Mouse (Mus musculus) cortical plate, adult 2 months (tissue): ENCODE measurements around the gene Asb3. TPM values are rescaled to one million over a fixed set of nuclear protein-coding genes. Genes with fewer than 3 reads are reported as not detected.
"Not testable (repeated sequence)": the region's sequence is repeated elsewhere in the genome, so short reads cannot be mapped to it uniquely, and the experiment has no call there.

Experiments used
- H3K27ac ChIP-seq: fragments of 200-500 bp; 2 replicates; pipeline ENCODE4 v1.5.1; 2012; ENCODE audit warnings: low read length, control low read depth, inconsistent platforms; ENCODE audit not compliant: insufficient read depth
- H3K4me1 ChIP-seq: fragments of 200-500 bp; 2 replicates; pipeline ENCODE4 v1.6.1; 2011; ENCODE audit warnings: low read length; ENCODE audit not compliant: control insufficient read depth, insufficient read depth
- H3K4me3 ChIP-seq: fragments of 200-500 bp; 2 replicates; pipeline ENCODE4 v1.5.1; 2011; ENCODE audit warnings: mild to moderate bottlenecking, low read length, control low read depth; ENCODE audit not compliant: insufficient read depth
- CTCF ChIP-seq: fragments of 200-500 bp; IDR thresholded peaks from 2 replicates; pipeline ENCODE4 v1.5.1; 2011; ENCODE audit warnings: mild to moderate bottlenecking, control low read depth, low read length; ENCODE audit not compliant: insufficient read depth; ENCODE audit errors: extremely low read depth
- POLR2A ChIP-seq: fragments of 200-500 bp; IDR thresholded peaks from 2 replicates; pipeline ENCODE4 v1.6.1; 2011; ENCODE audit warnings: mild to moderate bottlenecking, low read length, control low read depth; ENCODE audit not compliant: insufficient read depth; ENCODE audit errors: extremely low read depth
- polyA plus RNA-seq: library from polyadenylated mRNA; depleted of rRNA; stranded (reverse); fragments of >200 nt; gene quantifications from 2 replicates; pipeline ENCODE4 v1.2.3, GENCODE M21; 2012

The Asb3 gene
- polyA plus RNA-seq, 1 experiment = 10.3 TPM

DNA sequence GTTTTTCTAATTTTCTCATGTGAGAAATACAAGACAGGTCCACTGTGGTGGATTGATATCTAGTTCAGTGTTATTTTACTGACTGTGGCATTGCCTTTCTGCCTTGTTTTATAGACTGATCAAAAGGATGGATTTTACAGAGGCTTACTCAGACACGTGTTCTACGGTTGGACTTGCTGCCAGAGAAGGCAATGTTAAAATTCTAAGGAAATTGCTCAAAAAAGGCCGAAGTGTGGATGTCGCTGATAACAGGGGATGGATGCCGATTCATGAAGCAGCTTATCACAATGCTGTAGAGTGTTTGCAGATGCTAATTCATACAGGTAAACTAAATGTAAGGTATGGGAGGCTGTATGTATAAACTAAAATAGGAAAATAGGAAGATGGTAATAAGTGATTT, 113.0 kb downstream of the Asb3 start:
- TF ChIP-seq POLR2A (no peak), CTCF (no peak)
- Histone ChIP-seq H3K27ac (no peak overlapping the region), H3K4me3 (no peak overlapping the region), H3K4me1 (no peaks in the 10 kb centered on the region)

DNA sequence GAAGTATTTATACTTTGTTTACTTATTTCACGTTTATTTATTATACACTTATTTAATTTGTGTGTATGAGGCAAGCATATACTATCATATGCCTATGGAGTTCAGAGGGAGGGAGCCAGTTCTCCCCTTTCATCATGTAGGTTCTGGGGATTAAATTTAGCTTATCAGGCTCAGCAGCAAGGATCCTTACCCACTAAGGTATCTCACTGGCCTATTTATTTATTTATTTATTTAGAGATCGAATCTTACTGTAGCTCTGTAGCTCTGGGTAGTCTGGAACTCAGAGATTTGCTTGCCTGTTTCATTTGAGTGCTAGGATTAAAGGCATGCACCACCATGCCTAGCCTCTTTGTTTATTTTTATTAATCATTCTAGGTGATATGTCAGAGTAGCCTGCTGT, 113.5 kb downstream of the Asb3 start:
- Histone ChIP-seq H3K4me3 (no peak overlapping the region), H3K4me1 (no peaks in the 10 kb centered on the region), H3K27ac (no peak overlapping the region)
- TF ChIP-seq CTCF = no peak
- TF ChIP-seq POLR2A = no peak

DNA sequence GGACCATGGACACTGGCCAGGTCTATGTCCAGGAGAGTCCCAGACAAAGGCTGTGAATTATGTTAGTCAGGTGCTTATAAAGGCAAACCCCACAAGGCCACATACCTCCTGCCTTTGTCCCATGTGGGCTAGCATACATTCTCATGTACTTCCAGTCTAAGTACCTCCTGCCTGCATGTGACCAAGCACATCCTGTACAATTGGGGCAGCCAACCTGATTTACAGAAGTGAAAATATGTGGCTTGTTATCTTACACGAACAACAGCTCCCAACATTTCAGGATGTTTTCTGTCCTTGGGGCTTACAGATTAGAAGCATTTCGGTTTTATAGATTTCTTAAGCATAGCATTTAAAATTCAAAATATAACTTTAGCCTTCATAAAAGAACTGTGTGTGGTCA, 114.8 kb downstream of the Asb3 start:
- no peak overlapping the region for H3K27ac ChIP-seq
- no peak overlapping the region for H3K4me3 ChIP-seq
- TF ChIP-seq POLR2A = no peak
- no peak for TF ChIP-seq CTCF
- no peaks in the 10 kb centered on the region for H3K4me1 ChIP-seq

DNA sequence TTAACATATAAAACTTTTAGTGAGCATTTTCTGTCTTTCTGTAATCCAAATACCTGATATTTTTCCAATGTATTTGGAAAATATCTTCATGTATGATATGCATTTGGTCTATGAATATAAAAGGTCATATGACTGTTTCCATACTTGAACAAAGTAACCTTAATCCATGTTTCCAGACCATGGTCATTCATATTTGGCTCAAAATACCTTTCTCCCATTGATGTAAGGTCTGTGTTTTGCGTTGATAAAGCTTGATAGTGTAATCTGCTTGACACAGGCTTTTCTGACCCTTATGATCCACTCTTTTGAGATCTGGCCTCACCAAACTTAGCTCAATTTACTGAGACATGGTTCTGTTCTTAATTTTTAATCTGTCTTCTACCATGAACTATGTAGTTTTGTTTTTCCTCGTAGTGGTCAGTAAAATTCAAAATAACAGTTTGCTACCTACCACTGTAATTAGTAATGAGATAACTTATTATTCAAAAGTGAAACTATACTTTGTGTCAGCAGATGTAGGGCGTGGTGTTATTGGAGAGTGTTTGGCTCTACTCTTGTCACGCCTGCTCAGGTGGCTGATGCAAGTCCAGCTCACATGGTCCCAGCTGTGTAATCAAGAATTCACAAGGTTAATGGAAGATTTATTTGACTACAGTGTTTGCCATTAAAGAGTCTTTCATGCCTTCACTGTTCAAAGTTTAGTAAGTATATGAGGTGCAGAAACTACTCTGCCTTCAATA, 116.1 kb downstream of the Asb3 start:
- H3K4me1 ChIP-seq = no peaks in the 10 kb centered on the region
- TF ChIP-seq CTCF = no peak
- no peak for TF ChIP-seq POLR2A
- H3K4me3 ChIP-seq = no peak overlapping the region
- H3K27ac ChIP-seq = no peak overlapping the region

DNA sequence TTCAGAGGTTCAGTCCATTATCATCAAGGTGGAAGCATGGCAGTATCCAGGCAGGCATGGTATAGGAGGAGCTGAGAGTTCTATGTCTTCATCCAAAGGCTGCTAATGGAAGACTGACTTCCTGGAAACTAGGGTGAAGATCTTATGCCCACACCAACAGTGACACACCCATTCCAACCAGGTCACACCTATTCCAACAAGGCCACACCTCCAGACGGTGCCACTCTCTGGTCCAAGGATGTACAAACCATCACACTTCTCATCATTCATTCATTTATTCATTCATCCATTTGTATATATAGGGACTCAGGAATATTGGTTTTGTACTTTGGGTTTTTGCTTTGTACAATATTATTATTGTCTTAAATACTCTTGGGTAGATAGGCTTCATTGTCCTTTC, 124.5 kb downstream of the Asb3 start:
- not testable (repeated sequence) for H3K27ac ChIP-seq, H3K4me1 ChIP-seq, H3K4me3 ChIP-seq

DNA sequence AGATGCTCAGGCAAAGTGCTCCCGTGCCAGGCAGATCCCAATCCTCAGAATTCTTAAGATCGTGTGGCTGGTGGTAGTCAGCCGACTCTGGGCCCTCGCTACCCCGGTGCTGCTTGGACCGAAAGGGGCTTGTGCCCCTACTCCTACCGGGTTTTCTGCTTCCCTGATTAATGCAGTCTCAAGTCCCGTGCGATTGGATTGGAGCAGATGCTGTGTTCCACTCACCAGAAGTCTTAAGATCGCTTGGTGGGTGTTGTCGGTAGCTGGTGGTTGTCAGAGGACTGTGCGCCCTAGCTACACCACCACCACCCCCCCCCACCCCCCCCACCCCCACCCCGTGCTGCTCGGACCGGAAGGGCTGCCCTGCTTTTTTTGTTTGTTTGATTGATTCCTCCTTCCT, 132.2 kb downstream of the Asb3 start:
- not testable (repeated sequence) for H3K4me3 ChIP-seq, H3K27ac ChIP-seq, H3K4me1 ChIP-seq

DNA sequence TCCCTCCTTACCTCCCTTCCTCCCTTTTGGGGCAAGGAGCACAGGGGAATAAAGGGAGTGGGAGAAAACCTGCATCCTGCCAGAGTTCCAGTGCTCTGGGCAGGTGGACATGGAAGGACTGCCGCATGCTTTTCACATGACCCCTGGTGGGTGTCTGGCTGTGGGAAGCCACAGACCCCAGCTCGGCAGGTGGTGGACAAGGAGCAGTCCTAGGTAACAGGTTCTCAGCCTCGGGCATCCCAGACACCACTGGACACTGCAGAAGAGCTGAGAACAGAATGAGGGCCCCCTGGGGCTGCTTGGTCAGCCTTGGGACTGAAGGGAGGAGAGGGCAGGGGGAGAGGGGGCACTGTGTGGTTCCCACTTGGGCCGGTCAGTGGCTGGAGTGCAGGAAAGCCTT, 149.7 kb downstream of the Asb3 start:
- H3K4me3 ChIP-seq = no peak overlapping the region
- no peaks in the 10 kb centered on the region for H3K4me1 ChIP-seq

DNA sequence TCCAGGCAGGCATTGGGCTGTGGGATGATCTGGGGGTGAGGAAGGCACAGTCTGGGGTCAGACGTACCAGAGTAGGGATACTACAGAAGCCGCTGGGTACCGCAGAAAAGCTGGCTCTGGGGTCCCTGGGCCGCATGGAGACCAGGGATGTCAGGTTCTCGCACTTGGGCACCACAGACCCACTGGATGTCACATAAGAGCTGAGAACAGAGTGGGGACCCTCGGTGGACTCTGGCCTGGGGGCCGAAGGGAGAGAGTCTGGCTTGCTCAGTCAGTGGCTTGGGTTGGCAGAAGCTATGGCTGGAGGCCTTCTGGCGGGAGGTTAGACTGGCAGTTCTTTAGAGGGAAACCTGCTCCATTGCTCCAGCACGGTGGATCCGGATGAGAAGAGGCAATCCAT, 204.8 kb downstream of the Asb3 start:
- no peak overlapping the region for H3K4me3 ChIP-seq
- H3K27ac ChIP-seq = no peak overlapping the region
- no peaks in the 10 kb centered on the region for H3K4me1 ChIP-seq
- TF ChIP-seq POLR2A (no peak), CTCF (no peak)

More for the DNA sequence above, 149.7 kb downstream of the Asb3 start:
- H3K27ac ChIP-seq = no peak overlapping the region
- no peak for TF ChIP-seq CTCF

DNA sequence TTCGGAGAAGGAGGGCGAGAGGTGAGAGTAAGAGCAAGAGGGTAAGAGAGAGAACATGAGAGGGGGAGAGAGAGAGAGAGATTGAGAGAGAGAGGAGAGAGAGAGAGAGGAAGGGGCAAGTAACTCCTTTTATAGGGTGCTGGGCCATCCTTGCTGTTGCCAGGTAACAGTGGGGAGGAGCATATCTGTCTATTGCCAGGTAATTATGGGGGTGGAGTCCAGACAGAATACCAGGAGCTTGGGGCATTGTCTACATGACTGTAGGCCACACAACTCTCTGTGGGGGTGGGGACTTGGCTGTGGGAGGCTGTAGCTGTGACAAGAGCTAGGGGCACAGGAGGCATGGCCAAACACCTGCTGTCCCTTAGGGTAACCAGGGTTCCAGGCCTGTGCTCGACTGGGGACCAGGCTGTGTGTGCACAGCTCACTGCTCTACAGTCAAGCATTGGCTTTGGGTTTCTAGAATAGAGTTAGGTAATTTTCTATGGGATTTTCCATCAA, 205.3 kb downstream of the Asb3 start:
- no peaks in the 10 kb centered on the region for H3K4me1 ChIP-seq
- H3K4me3 ChIP-seq = no peak overlapping the region
- TF ChIP-seq CTCF (no peak), POLR2A (no peak)
- H3K27ac ChIP-seq = no peak overlapping the region

DNA sequence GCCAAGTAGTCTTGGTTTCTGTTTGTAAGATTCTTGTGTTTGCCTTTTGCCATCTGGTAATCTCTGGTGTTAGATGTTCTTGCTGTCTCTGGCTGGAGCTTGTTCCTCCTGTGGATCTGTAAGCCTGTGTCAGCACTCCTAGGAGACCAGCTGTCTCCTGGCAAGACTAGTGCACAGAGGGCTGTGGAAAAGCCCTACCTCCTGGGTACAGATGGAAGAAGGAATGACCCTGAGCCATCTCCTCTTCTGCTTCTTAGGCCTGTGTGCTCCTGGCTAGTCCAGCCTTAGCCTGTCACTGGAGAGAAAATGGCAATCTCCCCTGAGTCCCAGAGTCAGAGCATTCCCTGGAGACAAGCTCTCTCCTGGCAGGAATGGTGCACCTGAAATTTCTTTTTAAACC, 214.3 kb downstream of the Asb3 start:
- H3K4me3 ChIP-seq, H3K4me1 ChIP-seq, H3K27ac ChIP-seq: not testable (repeated sequence)

DNA sequence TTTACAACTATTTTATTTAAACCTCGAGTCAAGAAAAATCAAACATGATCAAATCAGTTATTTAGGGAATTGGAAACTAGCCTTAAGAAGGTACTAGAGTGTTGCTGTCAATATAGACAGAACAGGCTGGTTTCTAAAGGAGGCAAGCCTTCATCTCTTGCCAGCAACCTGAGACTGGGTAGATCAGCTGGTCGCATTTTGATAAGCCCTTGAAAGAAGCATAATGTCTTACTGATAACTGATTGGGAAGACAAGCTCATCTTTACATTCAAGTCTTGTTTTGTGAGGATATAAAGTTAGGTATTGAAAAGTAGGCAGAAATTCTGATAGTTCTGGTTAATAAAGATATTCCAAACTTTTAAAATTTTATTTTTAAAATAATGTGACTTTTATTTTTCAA, 217.0 kb downstream of the Asb3 start:
- Histone ChIP-seq H3K27ac (no peak overlapping the region), H3K4me1 (no peaks in the 10 kb centered on the region), H3K4me3 (no peak overlapping the region)
- TF ChIP-seq CTCF = no peak
- TF ChIP-seq POLR2A = no peak
